Mouse (Mus musculus) spleen, postnatal 0 days (tissue): Measurements from ENCODE around the gene Ccr9. TPM values are rescaled to one million over a fixed set of nuclear protein-coding genes. Genes with fewer than 3 reads are reported as not detected.

ENCODE experiments used
- polyA plus RNA-seq: library from polyadenylated mRNA; unstranded; fragments of >200 nt; fragmentation: Nextera tagmentation; extraction: Ambion mirVana; gene quantifications from 2 replicates; pipeline ENCODE4 v1.2.1, GENCODE M21; 2015

The Ccr9 gene
- polyA plus RNA-seq, result 1.0 and 1.1 TPM in 2 replicates

GRCm38 (mm10) chr9:123678327-123679105 lies at the start of gene Ccr9, which contains the start of gene Slc6a20a:
Gene Ccr9, plus strand, starts transcription at chr9:123678439.
Gene Slc6a20a, minus strand, starts transcription at chr9:123678885.

GRCm38 (mm10) chr9:123632281-123632680 lies 46.0 kb upstream of the Ccr9 start, which contains the start of gene Slc6a20b:
Gene Slc6a20b, minus strand, starts transcription at chr9:123632565.

GRCm38 (mm10) chr9:123717186-123718008 lies 39.2 kb downstream of the Ccr9 start, which contains the start of gene Lztfl1:
Gene Lztfl1, minus strand, starts transcription at chr9:123717697.

GRCm38 (mm10) chr9:123806267-123806666 lies 128.0 kb downstream of the Ccr9 start, which contains the start of gene Cxcr6:
Gene Cxcr6, plus strand, starts transcription at chr9:123806475.

Other genes with a start within 250 kb of the Ccr9 start
- 25.5 and 26.7 TPM in 2 replicates for gene Limd1, start 199.7 kb upstream of the Ccr9 start, polyA plus RNA-seq
- gene Sacm1l, start 148.7 kb upstream of the Ccr9 start, polyA plus RNA-seq, result 19.8 and 22.6 TPM in 2 replicates
- 0.23 and 0.25 TPM in 2 replicates for gene Slc6a20b, start 45.9 kb upstream of the Ccr9 start, polyA plus RNA-seq
- 9.1 and 9.6 TPM in 2 replicates for gene Slc6a20a, start 446 bp downstream of the Ccr9 start, polyA plus RNA-seq
- 31.8 and 33.1 TPM in 2 replicates for gene Lztfl1, start 39.3 kb downstream of the Ccr9 start, polyA plus RNA-seq
- gene Cxcr6, start 128.0 kb downstream of the Ccr9 start, polyA plus RNA-seq, result 0.99 and 2.0 TPM in 2 replicates
- 6.9 and 7.6 TPM in 2 replicates for gene Fyco1, start 173.5 kb downstream of the Ccr9 start, polyA plus RNA-seq
- gene Xcr1, start 183.6 kb downstream of the Ccr9 start, polyA plus RNA-seq, result 0.12 and 0.16 TPM in 2 replicates